Mouse (Mus musculus) liver, embryonic 11.5 days (tissue): ENCODE measurements around the gene Sumo1. TPM values are rescaled to one million over a fixed set of nuclear protein-coding genes. Genes with fewer than 3 reads are reported as not detected.

Source experiments
- ATAC-seq: fragments of 200-750 bp; cut with Nextera tagmentation; replicated peaks from 2 replicates; pipeline ENCODE4 v1.8.0; 2017; ENCODE audit warnings: moderate number of reproducible peaks, mild to moderate bottlenecking, moderate TSS enrichment, moderate library complexity; ENCODE audit not compliant: low FRiP score
- DNase-seq: peaks from one replicate; pipeline ENCODE4 v3.0.0-alpha.2; 2017; ENCODE audit warnings: low spot score
- H3K27ac ChIP-seq: fragments of 300-500 bp; sonication (generic); 2 replicates; pipeline ENCODE4 v1.5.1; 2014; ENCODE audit warnings: mild to moderate bottlenecking, low read depth, low read length, control low read depth
- H3K27me3 ChIP-seq: fragments of 300-500 bp; sonication (generic); replicated peaks from 2 replicates; pipeline ENCODE4 v1.6.1; 2014; ENCODE audit warnings: low read length, mixed read lengths; ENCODE audit not compliant: control insufficient read depth, insufficient read depth
- H3K36me3 ChIP-seq: fragments of 300-500 bp; sonication (generic); 2 replicates; pipeline ENCODE4 v1.6.1; 2014; ENCODE audit warnings: mild to moderate bottlenecking, low read length, moderate library complexity, mixed read lengths; ENCODE audit not compliant: control insufficient read depth, insufficient read depth
- H3K4me1 ChIP-seq: fragments of 300-500 bp; sonication (generic); replicated peaks from 2 replicates; pipeline ENCODE4 v1.6.1; 2014; ENCODE audit warnings: low read length, mixed read lengths; ENCODE audit not compliant: control insufficient read depth, insufficient read depth
- H3K4me2 ChIP-seq: fragments of 300-500 bp; sonication (generic); 2 replicates; pipeline ENCODE4 v1.6.1; 2014; ENCODE audit warnings: mild to moderate bottlenecking, control low read depth, moderate library complexity
- H3K4me3 ChIP-seq: fragments of 300-500 bp; sonication (generic); 2 replicates; pipeline ENCODE4 v1.5.1; 2014; ENCODE audit warnings: low read depth, low read length, control low read depth
- H3K9ac ChIP-seq: fragments of 300-500 bp; sonication (generic); 2 replicates; pipeline ENCODE4 v1.6.1; 2014; ENCODE audit warnings: low read depth, low read length, control low read depth
- H3K9me3 ChIP-seq: fragments of 300-500 bp; sonication (generic); 2 replicates; pipeline ENCODE4 v1.6.1; 2016; ENCODE audit warnings: low read length, inconsistent platforms, mixed read lengths; ENCODE audit not compliant: control insufficient read depth
- WGBS: fragments of 180-500 bp; shearing (Covaris S2); extraction: QIAGEN DNeasy Blood & Tissue Kit; methylation state at CpG from one replicate; pipeline ENCODE4 v1.1.7; 2014; 5-methylcytosine and 5-hydroxymethylcytosine counted together
- polyA plus RNA-seq: library from polyadenylated mRNA; unstranded; fragments of >200 nt; fragmentation: Nextera tagmentation; extraction: Ambion mirVana; gene quantifications from 2 replicates; pipeline ENCODE4 v1.2.1, GENCODE M21; 2014

Sumo1 gene
- polyA plus RNA-seq, 1 experiment from 2014 or later, result 345 TPM

- no peaks in the 10 kb centered on the region for H3K36me3 ChIP-seq
- 48% methylated on average over 8 of the region's 8 CpGs for WGBS
Measured at GRCm38 (mm10) chr1:59543911-59544310, 126.7 kb downstream of the Sumo1 start.

GRCm38 (mm10) chr1:59542231-59542630 lies 128.4 kb downstream of the Sumo1 start:
- DNase-seq (no peak), ATAC-seq (no peak)
- Histone ChIP-seq H3K9me3 (no peaks in the 10 kb centered on the region), H3K36me3 (no peaks in the 10 kb centered on the region), H3K4me2 (no peak overlapping the region), H3K9ac (no peak overlapping the region), H3K27me3 (no peaks in the 10 kb centered on the region), H3K4me1 (no peaks in the 10 kb centered on the region), H3K27ac (no peak overlapping the region), H3K4me3 (no peak overlapping the region)
- WGBS, result 53% methylated on average over 6 of the region's 6 CpGs

More at GRCm38 (mm10) chr1:59543911-59544310, 126.7 kb downstream of the Sumo1 start:
- DNase-seq (no peak), ATAC-seq (no peak)
- Histone ChIP-seq H3K4me2 (no peak overlapping the region), H3K9ac (no peak overlapping the region), H3K27me3 (no peaks in the 10 kb centered on the region), H3K9me3 (no peaks in the 10 kb centered on the region), H3K4me1 (no peaks in the 10 kb centered on the region), H3K4me3 (no peak overlapping the region), H3K27ac (no peak overlapping the region)

- Histone ChIP-seq H3K36me3 (no peaks in the 10 kb centered on the region), H3K9ac (no peak overlapping the region), H3K4me1 (no peaks in the 10 kb centered on the region), H3K9me3 (no peaks in the 10 kb centered on the region), H3K4me2 (no peak overlapping the region), H3K27me3 (no peaks in the 10 kb centered on the region), H3K27ac (no peak overlapping the region), H3K4me3 (no peak overlapping the region)
- ATAC-seq, result no peak
- DNase-seq, result no peak
- 90% methylated on average over 16 of the region's 16 CpGs for WGBS
Measured at GRCm38 (mm10) chr1:59541271-59542020, 129.2 kb downstream of the Sumo1 start.

- no peaks in the 10 kb centered on the region for H3K4me1 ChIP-seq
- ATAC-seq (no peak), DNase-seq (no peak)
- no peak overlapping the region for H3K4me2 ChIP-seq
- no peak overlapping the region for H3K4me3 ChIP-seq
- no peak overlapping the region for H3K9ac ChIP-seq
- H3K27me3 ChIP-seq, result no peaks in the 10 kb centered on the region; the same call in 1 of the 2 replicates
- H3K36me3 ChIP-seq, result no peaks in the 10 kb centered on the region
- 81% methylated on average over 19 of the region's 19 CpGs for WGBS
- no peak overlapping the region for H3K27ac ChIP-seq
- no peaks in the 10 kb centered on the region for H3K9me3 ChIP-seq
Measured at GRCm38 (mm10) chr1:59540537-59541148, 130.0 kb downstream of the Sumo1 start.

- no peaks in the 10 kb centered on the region; the same call in 1 of the 2 replicates for H3K27me3 ChIP-seq
Measured at GRCm38 (mm10) chr1:59538381-59538780, 132.3 kb downstream of the Sumo1 start.

More at GRCm38 (mm10) chr1:59538381-59538780, 132.3 kb downstream of the Sumo1 start:
- ATAC-seq (no peak), DNase-seq (no peak)
- Histone ChIP-seq H3K4me2 (no peak overlapping the region), H3K4me1 (no peaks in the 10 kb centered on the region), H3K9me3 (no peaks in the 10 kb centered on the region), H3K4me3 (no peak overlapping the region), H3K27ac (no peak overlapping the region), H3K36me3 (no peaks in the 10 kb centered on the region), H3K9ac (no peak overlapping the region)
- WGBS, result 83% methylated on average over 5 of the region's 5 CpGs

Other genes starting within 250 kb of the Sumo1 start
- gene Fzd7, start 188.4 kb downstream of the Sumo1 start, polyA plus RNA-seq, result 7.5 and 7.7 TPM in 2 replicates
- gene Gm973, start 154.6 kb downstream of the Sumo1 start, polyA plus RNA-seq, result 0.14 and 0.22 TPM in 2 replicates
- 400 and 416 TPM in 2 replicates for gene Nop58, start 14.1 kb upstream of the Sumo1 start, polyA plus RNA-seq
- gene Bmpr2, start 92.6 kb upstream of the Sumo1 start, polyA plus RNA-seq, result 4.1 and 5.2 TPM in 2 replicates
- gene Fam117b, start 242.2 kb upstream of the Sumo1 start, polyA plus RNA-seq, result 10.3 and 10.6 TPM in 2 replicates